Mouse (Mus musculus) spleen, adult 2 months (tissue): ENCODE results near the gene Ercc2.

ENCODE experiments used
- CTCF ChIP-seq: fragments of 200-500 bp; IDR thresholded peaks from 2 replicates; pipeline ENCODE4 v1.5.1; 2011; ENCODE audit warnings: mild to moderate bottlenecking, inconsistent platforms; ENCODE audit not compliant: insufficient read depth, insufficient read length, insufficient replicate concordance; ENCODE audit errors: extremely low read depth
- POLR2A ChIP-seq: fragments of 200-500 bp; IDR thresholded peaks from 2 replicates; pipeline ENCODE4 v1.6.1; 2011; ENCODE audit warnings: low read depth, low read length, inconsistent platforms

GRCm38 (mm10) chr7:19405417-19405816, 23.6 kb downstream of the Ercc2 start:
- no peak for TF ChIP-seq POLR2A
- peak; percentile 100 for TF ChIP-seq CTCF
